Mouse (Mus musculus): ENCODE measurements around the gene Hunk.
A peak's percentile ranks its signal among the peaks of the same experiment; 100 is the strongest.

Gene Hunk

GRCm38 (mm10) chr16:90385688-90386513 lies at the start of gene Hunk:
Hunk (plus strand) TSS chr16:90386013.
- DNase-seq (ENCODE audit: low spot score), result no peak

GRCm38 (mm10) chr16:90339026-90339425 lies 46.8 kb upstream of the Hunk start:
- no peak for DNase-seq (ENCODE audit: low spot score)

- DNase-seq (ENCODE audit: low spot score), result no peak
Observed at GRCm38 (mm10) chr16:90341086-90341485, 44.7 kb upstream of the Hunk start.

GRCm38 (mm10) chr16:90349700-90350548 lies 35.9 kb upstream of the Hunk start:
- no peak for DNase-seq (ENCODE audit: low spot score)

- no peak for DNase-seq (ENCODE audit: low spot score)
Observed at GRCm38 (mm10) chr16:90351726-90352125, 34.1 kb upstream of the Hunk start.

GRCm38 (mm10) chr16:90352691-90353090 lies 33.1 kb upstream of the Hunk start:
- DNase-seq (ENCODE audit: low spot score), result no peak

- DNase-seq (ENCODE audit: low spot score), result no peak
Observed at GRCm38 (mm10) chr16:90353156-90353555, 32.7 kb upstream of the Hunk start.

GRCm38 (mm10) chr16:90359329-90359728 lies 26.5 kb upstream of the Hunk start:
- no peak for DNase-seq (ENCODE audit: low spot score)

- no peak for DNase-seq (ENCODE audit: low spot score)
Observed at GRCm38 (mm10) chr16:90359750-90360149, 26.1 kb upstream of the Hunk start.

- no peak for DNase-seq (ENCODE audit: low spot score)
Observed at GRCm38 (mm10) chr16:90360327-90360726, 25.5 kb upstream of the Hunk start.

- no peak for DNase-seq (ENCODE audit: low spot score)
Observed at GRCm38 (mm10) chr16:90362926-90363325, 22.9 kb upstream of the Hunk start.

GRCm38 (mm10) chr16:90379897-90380296 lies 5.9 kb upstream of the Hunk start:
- DNase-seq (ENCODE audit: low spot score), result peak; percentile 28

- DNase-seq (ENCODE audit: low spot score), result no peak
Observed at GRCm38 (mm10) chr16:90381633-90382032, 4.2 kb upstream of the Hunk start.

- no peak for DNase-seq (ENCODE audit: low spot score)
Observed at GRCm38 (mm10) chr16:90382701-90383280, 3.0 kb upstream of the Hunk start.

GRCm38 (mm10) chr16:90384058-90384457 lies 1.8 kb upstream of the Hunk start:
- peak; percentile 22 for DNase-seq (ENCODE audit: low spot score)

- no peak for DNase-seq (ENCODE audit: low spot score)
Observed at GRCm38 (mm10) chr16:90384846-90385245, 967 bp upstream of the Hunk start.

- DNase-seq (ENCODE audit: low spot score), result no peak
Observed at GRCm38 (mm10) chr16:90385326-90385687, 506 bp upstream of the Hunk start.

GRCm38 (mm10) chr16:90386514-90387160 lies 824 bp downstream of the Hunk start:
- DNase-seq (ENCODE audit: low spot score), result no peak

- DNase-seq (ENCODE audit: low spot score), result no peak
Observed at GRCm38 (mm10) chr16:90387161-90387671, 1.4 kb downstream of the Hunk start.

GRCm38 (mm10) chr16:90387961-90388360 lies 2.1 kb downstream of the Hunk start:
- no peak for DNase-seq (ENCODE audit: low spot score)

GRCm38 (mm10) chr16:90389103-90389750 lies 3.4 kb downstream of the Hunk start:
- no peak for DNase-seq (ENCODE audit: low spot score)
